Mouse (Mus musculus) E14TG2a.4 (cell line): ENCODE results near the gene Shb.
A peak's percentile ranks its signal among the peaks of the same experiment; 100 is the strongest.

Source experiments
- H3K27me3 ChIP-seq: 2 replicates; pipeline ENCODE4 v1.6.1; 2014; ENCODE audit warnings: low read length, control low read depth; ENCODE audit not compliant: insufficient read depth
- H3K36me3 ChIP-seq: 2 replicates; pipeline ENCODE4 v1.6.1; 2014; ENCODE audit warnings: low read length, control low read depth; ENCODE audit not compliant: insufficient read depth
- H3K4me1 ChIP-seq: replicated peaks from 2 replicates; pipeline ENCODE4 v1.6.1; 2014; ENCODE audit warnings: low read depth, low read length, control low read depth
- H3K4me3 ChIP-seq: replicated peaks from 2 replicates; pipeline ENCODE4 v1.5.1; 2014; ENCODE audit warnings: mild to moderate bottlenecking, low read length
- H3K9me3 ChIP-seq: 2 replicates; pipeline ENCODE4 v1.6.1; 2014; ENCODE audit warnings: low read length, control low read depth
- CTCF ChIP-seq: conservative IDR thresholded peaks from 2 replicates; pipeline ENCODE4 v1.5.1; 2014; ENCODE audit warnings: low read length
- NANOG ChIP-seq: IDR thresholded peaks from 2 replicates; pipeline ENCODE4 v1.6.1; 2014; ENCODE audit warnings: borderline replicate concordance, low read length, mixed read lengths
- POU5F1 ChIP-seq: IDR thresholded peaks from 2 replicates; pipeline ENCODE4 v1.6.1; 2014; ENCODE audit warnings: low read length, borderline replicate concordance

The Shb gene

DNA sequence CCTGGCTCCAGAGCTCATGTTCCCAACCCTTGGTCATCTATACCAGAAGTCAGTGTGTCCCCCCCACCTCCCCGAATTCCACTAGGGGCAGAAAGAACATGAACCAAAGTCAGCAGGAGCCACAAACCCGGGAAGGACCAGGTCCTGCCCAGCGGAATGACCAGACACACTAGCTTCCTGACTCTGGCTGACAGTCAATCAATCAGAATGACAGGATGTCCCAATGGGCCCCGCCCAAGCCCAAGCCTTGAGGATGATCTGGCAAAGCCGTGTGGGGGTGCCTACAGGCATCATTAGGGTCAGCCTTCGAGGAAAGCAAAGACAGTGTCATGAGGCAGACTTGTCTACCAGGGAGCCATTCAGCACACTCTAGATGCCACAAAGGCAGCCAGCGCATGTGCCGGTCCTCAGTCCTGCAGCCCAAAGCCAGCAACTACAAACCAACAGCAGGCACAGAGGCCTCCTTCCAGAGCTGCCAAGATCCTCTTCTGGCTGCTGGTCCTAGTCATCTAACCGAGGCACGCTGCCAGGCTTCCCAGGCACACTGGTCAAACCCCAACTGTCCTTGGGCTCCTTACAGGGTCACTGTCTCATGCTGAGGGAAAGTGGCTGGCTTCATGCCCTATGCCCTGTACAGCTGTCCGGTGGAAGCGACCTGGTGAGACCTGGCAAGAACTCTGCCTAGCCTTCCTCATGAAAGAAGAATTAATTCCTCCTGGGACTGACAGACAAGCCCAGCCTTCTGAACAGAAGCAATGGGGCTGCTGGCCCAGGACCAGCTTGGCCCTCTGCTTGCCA is 65.0 kb downstream of the Shb start:
- Histone ChIP-seq H3K4me1 (peaks cover 57% of the 10 kb centered on the region), H3K27me3 (no peaks in the 10 kb centered on the region), H3K9me3 (no peaks in the 10 kb centered on the region), H3K36me3 (0 out of 2 replicates have a peak, but pooled peaks cover 7% of the 10 kb centered on the region), H3K4me3 (no peak overlapping the region)
- TF ChIP-seq POU5F1 = no peak
- TF ChIP-seq NANOG = no peak

DNA sequence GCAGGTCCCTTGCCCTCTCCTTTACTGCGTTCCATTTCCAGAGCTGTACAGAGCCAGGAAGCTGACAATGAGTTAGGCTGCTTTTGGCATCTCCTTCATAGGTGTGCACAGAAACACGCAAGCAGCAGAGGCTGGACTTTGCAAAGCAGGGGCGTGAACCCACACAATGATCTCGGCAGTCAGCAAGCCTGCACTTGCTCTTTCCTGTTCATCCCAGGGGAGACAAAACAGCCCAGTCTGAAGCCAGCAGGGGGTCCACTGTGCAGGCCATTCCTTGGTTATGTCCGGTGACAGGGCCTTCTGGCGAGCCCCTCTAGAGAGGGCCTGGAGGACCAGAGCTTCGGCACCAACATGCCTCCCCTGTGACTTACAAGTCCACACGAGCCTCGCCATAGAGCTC is 67.3 kb downstream of the Shb start:
- TF ChIP-seq CTCF (no peak), NANOG (no peak), POU5F1 (no peak)
- Histone ChIP-seq H3K36me3 (0 out of 2 replicates have a peak, but pooled peaks cover 7% of the 10 kb centered on the region), H3K27me3 (no peaks in the 10 kb centered on the region)

DNA sequence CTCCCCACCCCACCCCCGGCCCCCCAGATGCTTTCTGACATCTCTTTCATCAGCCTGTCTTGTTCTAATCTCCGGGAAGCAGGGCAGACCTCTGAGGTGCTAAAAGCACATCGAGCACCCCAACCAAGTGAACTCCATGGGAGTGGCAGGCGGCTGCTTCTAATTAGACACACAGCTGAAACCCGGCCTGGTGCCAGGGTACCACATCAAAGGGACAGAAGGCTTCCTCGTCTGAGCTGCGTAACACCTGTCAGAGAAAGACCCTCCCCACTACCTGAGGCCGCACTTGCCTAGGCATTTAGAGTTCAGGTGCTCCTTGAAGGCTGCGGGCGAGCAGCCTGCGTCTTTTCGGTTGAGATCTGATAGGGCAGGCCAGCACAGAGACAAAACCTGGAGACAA is 67.7 kb downstream of the Shb start:
- Histone ChIP-seq H3K4me1 (peaks cover 45% of the 10 kb centered on the region), H3K36me3 (0 out of 2 replicates have a peak, but pooled peaks cover 7% of the 10 kb centered on the region), H3K9me3 (no peaks in the 10 kb centered on the region), H3K4me3 (peak overlapping the region; percentile 10; the same call in 1 of the 2 replicates), H3K27me3 (no peaks in the 10 kb centered on the region)
- TF ChIP-seq NANOG = no peak
- TF ChIP-seq POU5F1 = no peak
- no peak for TF ChIP-seq CTCF

More for the DNA sequence above, 67.3 kb downstream of the Shb start:
- H3K9me3 ChIP-seq = no peaks in the 10 kb centered on the region
- H3K4me3 ChIP-seq = peak overlapping the region; percentile 10; the same call in 1 of the 2 replicates
- H3K4me1 ChIP-seq = peaks cover 45% of the 10 kb centered on the region

DNA sequence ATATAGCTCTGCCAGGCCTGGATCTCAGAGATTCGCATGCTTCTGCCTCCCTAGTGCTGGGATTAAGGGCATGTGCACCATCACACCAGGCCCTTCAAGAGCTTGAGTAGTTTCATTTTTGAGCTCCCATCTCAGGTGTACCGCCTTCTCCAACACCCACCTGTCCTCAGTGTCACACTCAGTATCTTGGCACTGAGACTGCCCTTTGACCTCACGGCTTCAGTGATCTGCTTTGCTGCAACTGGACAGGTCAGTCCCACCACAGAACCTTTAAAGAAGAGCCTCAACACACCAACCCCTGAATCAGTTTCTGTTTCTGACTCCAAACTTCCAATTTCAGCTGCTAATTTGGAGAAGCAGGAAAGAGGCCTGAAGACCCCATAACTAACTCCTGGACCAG is 68.1 kb downstream of the Shb start:
- no peak for TF ChIP-seq POU5F1
- peaks cover 44% of the 10 kb centered on the region for H3K4me1 ChIP-seq
- no peaks in the 10 kb centered on the region for H3K9me3 ChIP-seq
- no peak overlapping the region for H3K4me3 ChIP-seq
- H3K36me3 ChIP-seq = 0 out of 2 replicates have a peak, but pooled peaks cover 7% of the 10 kb centered on the region
- no peaks in the 10 kb centered on the region for H3K27me3 ChIP-seq

DNA sequence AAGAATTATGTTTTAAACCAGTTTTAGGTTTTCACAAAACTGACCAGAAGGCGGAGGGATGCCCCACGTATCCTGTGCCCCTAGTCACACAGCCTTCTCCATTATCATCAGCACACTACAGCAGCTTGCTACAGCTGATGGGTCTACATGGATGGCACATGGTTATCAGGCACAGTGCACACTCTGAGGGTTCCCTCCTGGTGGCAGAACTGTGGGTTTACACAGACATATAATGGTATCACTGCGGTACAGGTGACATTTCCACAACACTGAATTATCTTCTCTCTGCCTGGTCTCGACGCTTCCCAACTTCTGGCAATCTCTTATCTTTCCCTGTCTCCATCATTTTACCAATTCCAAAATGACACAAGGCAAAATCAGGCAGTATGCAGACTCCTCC is 69.6 kb downstream of the Shb start:
- H3K4me1 ChIP-seq = peaks cover 29% of the 10 kb centered on the region
- no peak for TF ChIP-seq POU5F1
- TF ChIP-seq CTCF = no peak
- TF ChIP-seq NANOG = no peak
- peaks cover 17% of the 10 kb centered on the region for H3K36me3 ChIP-seq
- H3K9me3 ChIP-seq = no peaks in the 10 kb centered on the region
- no peaks in the 10 kb centered on the region for H3K27me3 ChIP-seq
- no peak overlapping the region for H3K4me3 ChIP-seq

DNA sequence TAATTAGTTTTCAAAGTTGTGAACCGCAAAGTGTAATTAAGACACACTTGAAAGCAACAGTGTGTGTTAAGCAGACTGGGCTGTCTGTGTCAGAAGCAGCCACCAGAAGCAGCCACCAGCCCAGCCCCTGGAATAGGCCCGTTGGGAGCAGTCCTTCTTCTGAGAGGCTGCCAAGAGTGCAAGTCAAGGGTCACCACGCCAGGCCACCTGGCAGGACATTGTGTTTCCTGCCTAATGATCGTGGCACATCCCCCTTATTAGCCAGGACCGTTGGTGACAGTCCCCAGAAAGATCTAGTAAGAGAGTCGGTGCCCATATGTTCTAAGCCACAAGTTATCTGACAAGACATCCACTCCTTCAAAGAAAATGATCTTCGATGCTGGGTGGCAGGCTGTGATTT is 70.6 kb downstream of the Shb start:
- H3K4me3 ChIP-seq = no peak overlapping the region
- TF ChIP-seq POU5F1 (no peak), NANOG (no peak), CTCF (no peak)
- peaks cover 20% of the 10 kb centered on the region for H3K36me3 ChIP-seq
- H3K4me1 ChIP-seq = peaks cover 21% of the 10 kb centered on the region
- no peaks in the 10 kb centered on the region for H3K27me3 ChIP-seq
- H3K9me3 ChIP-seq = no peaks in the 10 kb centered on the region

DNA sequence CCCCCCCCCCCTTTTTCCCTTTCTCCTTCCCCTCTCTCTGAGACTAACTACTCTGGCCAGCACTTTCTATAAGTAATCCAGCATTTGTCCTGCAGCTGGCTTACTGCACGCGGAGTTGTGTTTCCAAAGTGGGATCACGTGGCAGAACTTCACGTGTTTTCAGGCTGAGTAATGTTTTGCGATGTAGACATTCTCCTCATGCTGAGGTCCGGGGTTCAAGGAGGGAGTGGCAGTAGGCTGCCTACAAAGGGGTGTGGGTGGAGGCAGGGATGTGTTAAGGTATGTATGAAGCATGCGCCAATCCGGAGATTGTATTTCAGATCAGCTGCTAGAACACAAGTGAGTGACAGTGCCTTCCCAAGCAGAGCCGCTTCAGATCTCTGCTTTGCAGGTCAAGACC is 72.9 kb downstream of the Shb start:
- TF ChIP-seq NANOG (no peak), POU5F1 (no peak), CTCF (no peak)
- Histone ChIP-seq H3K4me1 (peaks cover 4% of the 10 kb centered on the region; the same call in 1 of the 2 replicates), H3K4me3 (no peak overlapping the region), H3K36me3 (peaks cover 39% of the 10 kb centered on the region), H3K27me3 (no peaks in the 10 kb centered on the region), H3K9me3 (no peaks in the 10 kb centered on the region)

DNA sequence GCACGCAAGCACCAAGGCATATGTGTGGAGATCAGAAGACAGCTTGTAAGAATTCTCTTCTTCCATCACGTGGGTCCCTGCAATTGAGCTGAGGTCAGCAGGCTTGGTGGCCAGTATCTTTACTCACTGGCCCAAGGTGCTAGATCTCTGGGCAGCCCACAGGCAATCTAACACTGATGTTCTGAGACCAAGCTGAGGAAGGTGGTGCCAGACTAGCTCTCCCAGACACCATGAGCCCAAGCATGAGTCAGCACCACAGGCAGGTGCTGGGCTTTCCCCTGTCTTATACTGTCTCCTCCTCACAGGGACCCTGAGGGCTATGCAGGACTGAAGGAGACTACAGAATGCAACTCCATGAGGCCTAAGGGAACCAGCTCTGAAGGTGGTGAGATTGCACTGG is 74.7 kb downstream of the Shb start:
- Histone ChIP-seq H3K27me3 (no peaks in the 10 kb centered on the region), H3K36me3 (peaks cover 54% of the 10 kb centered on the region), H3K9me3 (no peaks in the 10 kb centered on the region), H3K4me3 (no peak overlapping the region), H3K4me1 (peaks cover 10% of the 10 kb centered on the region; the same call in 1 of the 2 replicates)
- no peak for TF ChIP-seq NANOG
- no peak for TF ChIP-seq CTCF
- TF ChIP-seq POU5F1 = no peak

DNA sequence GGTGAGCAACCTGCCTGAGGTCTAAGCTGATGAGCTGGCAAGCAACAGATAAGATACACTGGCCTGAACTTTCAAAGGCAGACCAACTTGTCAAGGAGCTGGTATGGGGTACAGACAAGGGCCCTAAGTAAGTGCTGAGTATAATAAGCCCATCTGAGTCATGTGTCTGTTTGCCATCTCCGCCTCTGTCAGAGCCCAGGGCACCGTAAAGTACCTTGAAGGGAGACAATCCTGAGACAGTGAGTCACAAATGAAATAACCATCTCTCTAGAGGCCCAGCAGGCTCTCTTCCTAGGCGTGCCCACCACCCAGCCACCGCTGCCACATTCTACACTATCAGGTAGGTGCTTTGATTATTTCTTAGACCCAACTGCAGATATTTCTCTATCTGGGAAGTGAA is 77.3 kb downstream of the Shb start:
- no peak overlapping the region for H3K4me3 ChIP-seq
- H3K27me3 ChIP-seq = no peaks in the 10 kb centered on the region
- H3K36me3 ChIP-seq = peaks cover 70% of the 10 kb centered on the region
- H3K4me1 ChIP-seq = peaks cover 19% of the 10 kb centered on the region; the same call in 1 of the 2 replicates
- TF ChIP-seq CTCF = no peak
- TF ChIP-seq NANOG = no peak
- no peak for TF ChIP-seq POU5F1
- no peaks in the 10 kb centered on the region for H3K9me3 ChIP-seq
